16 mouse cellular contexts compared by ENCODE assay signal in genomic region chr10:117803870-117804850, GRCm38 (mm10). TPM values are rescaled to one million over a fixed set of nuclear protein-coding genes. Genes with fewer than 3 reads are reported as not detected.
DNase-seq lines count a peak whose midpoint lies in the region; ATAC-seq and TF ChIP-seq lines count a peak whose summit lies in the region.
"Had no signal": no experiment of that assay in that cellular context is flagged by ENCODE, and none has a peak within 500 bp of the region (broad histone marks: within the 10 kb centered on the region; RNA-seq: fewer than 3 reads in every experiment).

No protein-coding gene starts in this region.

- no peak for TF ChIP-seq CTCF in E14TG2a.4 (conservative IDR thresholded peaks at IDR 0.05; ENCODE audit: low read length)
- TF ChIP-seq CTCF in kidney, adult 2 months (conservative IDR thresholded peaks at IDR 0.05; ENCODE audit: insufficient read depth, insufficient read length, low read depth, low read length), result no peak

- no peaks in the 10 kb centered on the region for H3K36me3 ChIP-seq in midbrain, embryonic 14.5 days (ENCODE audit: control insufficient read depth, insufficient read depth, low read length)
- no peaks in the 10 kb centered on the region for H3K36me3 ChIP-seq in midbrain, embryonic 16.5 days (ENCODE audit: control insufficient read depth, insufficient read depth, low read length)
- no peaks in the 10 kb centered on the region for H3K36me3 ChIP-seq in E14TG2a.4 (ENCODE audit: insufficient read depth, low read length)
- no peaks in the 10 kb centered on the region for H3K36me3 ChIP-seq in liver, embryonic 16.5 days (ENCODE audit: control insufficient read depth, insufficient read depth)
- no peaks in the 10 kb centered on the region for H3K36me3 ChIP-seq in kidney, adult 2 months (ENCODE audit: control insufficient read depth, insufficient read depth, low read length)
- H3K36me3 ChIP-seq: embryonic facial prominence, embryonic 15.5 days; forebrain, embryonic 10.5 days; heart, embryonic 13.5 days had no signal

- ATAC-seq in midbrain, embryonic 14.5 days (ENCODE audit: low FRiP score, low TSS enrichment), result no peak
- ATAC-seq in midbrain, embryonic 16.5 days, result no peak
- peak; percentile 30 for ATAC-seq in activated CD4-positive, CD25-positive, alpha-beta regulatory T cell, adult 4 months
- 0 out of 2 replicates have a peak, but pooled peaks have one; percentile 3 for ATAC-seq in liver, embryonic 16.5 days (ENCODE audit: low read depth)
- ATAC-seq: lung, postnatal 0 days had no signal

- 90% methylated on average over 31 of the region's 31 CpGs for WGBS in midbrain, embryonic 14.5 days
- WGBS in midbrain, embryonic 16.5 days, result 89% methylated on average over 31 of the region's 31 CpGs
- 42% methylated on average over 31 of the region's 31 CpGs for WGBS in liver, embryonic 16.5 days (ENCODE audit: insufficient replicate concordance)
- 75% methylated on average over 31 of the region's 31 CpGs for WGBS in kidney, adult 2 months

- H3K27me3 ChIP-seq in midbrain, embryonic 14.5 days (ENCODE audit: control insufficient read depth, insufficient read depth, low read length), result no peaks in the 10 kb centered on the region
- H3K27me3 ChIP-seq in midbrain, embryonic 16.5 days (ENCODE audit: control insufficient read depth, insufficient read depth, low read depth, low read length), result no peaks in the 10 kb centered on the region
- H3K27me3 ChIP-seq in E14TG2a.4 (ENCODE audit: insufficient read depth, low read length), result no peaks in the 10 kb centered on the region
- H3K27me3 ChIP-seq in liver, embryonic 16.5 days (ENCODE audit: control insufficient read depth, insufficient read depth, low read depth, low read length), result no peaks in the 10 kb centered on the region
- no peaks in the 10 kb centered on the region for H3K27me3 ChIP-seq in kidney, adult 2 months (replicated peaks; ENCODE audit: control insufficient read depth, insufficient read depth, low read length)
- H3K27me3 ChIP-seq: embryonic facial prominence, embryonic 15.5 days; heart, embryonic 13.5 days had no signal

- H3K27ac ChIP-seq in midbrain, embryonic 14.5 days (replicated peaks; ENCODE audit: low read depth, low read length), result no peak overlapping the region
- no peak overlapping the region for H3K27ac ChIP-seq in midbrain, embryonic 16.5 days (ENCODE audit: low read length)
- H3K27ac ChIP-seq in liver, embryonic 16.5 days (ENCODE audit: low read length), result no peak overlapping the region
- no peak overlapping the region for H3K27ac ChIP-seq in kidney, adult 2 months (ENCODE audit: insufficient read depth, low read depth, low read length)
- H3K27ac ChIP-seq: embryonic facial prominence, embryonic 15.5 days; forebrain, embryonic 10.5 days; heart, embryonic 13.5 days; stomach, postnatal 0 days had no signal

- no peak overlapping the region for H3K9ac ChIP-seq in midbrain, embryonic 14.5 days (replicated peaks; ENCODE audit: low read length)
- no peak overlapping the region for H3K9ac ChIP-seq in midbrain, embryonic 16.5 days (ENCODE audit: low read depth, low read length)
- H3K9ac ChIP-seq in liver, embryonic 16.5 days (ENCODE audit: low read depth, low read length), result no peak overlapping the region
- H3K9ac ChIP-seq: embryonic facial prominence, embryonic 15.5 days; heart, embryonic 13.5 days had no signal

- no peak for TF ChIP-seq POLR2A in kidney, adult 2 months (IDR thresholded peaks at IDR 0.05; ENCODE audit: low read depth, low read length)

- H3K4me2 ChIP-seq in midbrain, embryonic 14.5 days (ENCODE audit: low read length), result no peak overlapping the region
- H3K4me2 ChIP-seq in midbrain, embryonic 16.5 days (ENCODE audit: low read length), result no peak overlapping the region
- no peak overlapping the region for H3K4me2 ChIP-seq in liver, embryonic 16.5 days (ENCODE audit: low read depth, low read length)
- H3K4me2 ChIP-seq: embryonic facial prominence, embryonic 15.5 days; heart, embryonic 13.5 days had no signal

- H3K4me3 ChIP-seq in midbrain, embryonic 14.5 days (replicated peaks; ENCODE audit: low read depth, low read length), result no peak overlapping the region
- no peak overlapping the region for H3K4me3 ChIP-seq in midbrain, embryonic 16.5 days (ENCODE audit: low read depth, low read length)
- 0 out of 2 replicates have a peak overlapping the region, but pooled peaks have one; percentile 1 for H3K4me3 ChIP-seq in E14TG2a.4 (replicated peaks; ENCODE audit: low read length)
- no peak overlapping the region for H3K4me3 ChIP-seq in liver, embryonic 16.5 days (ENCODE audit: low read depth, low read length)
- no peak overlapping the region for H3K4me3 ChIP-seq in kidney, adult 2 months (ENCODE audit: insufficient read depth, low read depth, low read length)
- H3K4me3 ChIP-seq: embryonic facial prominence, embryonic 15.5 days; forebrain, embryonic 10.5 days; heart, embryonic 13.5 days had no signal

- H3K4me1 ChIP-seq in midbrain, embryonic 14.5 days (ENCODE audit: control insufficient read depth, insufficient read depth, low read length), result no peaks in the 10 kb centered on the region
- peaks cover 3% of the 10 kb centered on the region; the same call in 1 of the 2 replicates for H3K4me1 ChIP-seq in midbrain, embryonic 16.5 days (ENCODE audit: control insufficient read depth, insufficient read depth, low read length)
- peaks cover 61% of the 10 kb centered on the region for H3K4me1 ChIP-seq in E14TG2a.4 (replicated peaks; ENCODE audit: low read depth, low read length)
- H3K4me1 ChIP-seq in liver, embryonic 16.5 days (ENCODE audit: control insufficient read depth, low read depth, low read length), result no peaks in the 10 kb centered on the region
- H3K4me1 ChIP-seq in kidney, adult 2 months (ENCODE audit: control insufficient read depth, insufficient read depth, low read length), result 0 out of 2 replicates have a peak, but pooled peaks cover 3% of the 10 kb centered on the region

- peak; percentile 4 for DNase-seq in midbrain, embryonic 14.5 days
- DNase-seq in kidney, adult 2 months, result no peak
- DNase-seq in testis, postnatal 10 days (ENCODE audit: low spot score), result no peak
- no peak for DNase-seq in ovary, postnatal 14 days (ENCODE audit: low spot score)
- DNase-seq: cerebellum, adult 9-11 months; gastrocnemius, postnatal 10 days; kidney, adult 9 months had no signal

- no peaks in the 10 kb centered on the region for H3K9me3 ChIP-seq in midbrain, embryonic 14.5 days (ENCODE audit: control insufficient read depth, low read length)
- H3K9me3 ChIP-seq in midbrain, embryonic 16.5 days (replicated peaks; ENCODE audit: control insufficient read depth, low read length, poor library complexity, severe bottlenecking), result no peaks in the 10 kb centered on the region
- H3K9me3 ChIP-seq in E14TG2a.4 (ENCODE audit: low read length), result no peaks in the 10 kb centered on the region
- H3K9me3 ChIP-seq in liver, embryonic 16.5 days (replicated peaks; ENCODE audit: control insufficient read depth, low read length), result no peaks in the 10 kb centered on the region
- H3K9me3 ChIP-seq: embryonic facial prominence, embryonic 15.5 days; forebrain, embryonic 10.5 days; heart, embryonic 13.5 days had no signal

RNA-seq across cellular contexts. Expression of gene Nup107, which starts 11.7 kb away (rescaled TPM):
- 29.0 and 45.2 TPM in 2 replicates for polyA plus RNA-seq in midbrain, embryonic 14.5 days (2014; fragmentation: Nextera tagmentation; extraction: Ambion mirVana)
- 29.4 and 34.9 TPM in 2 replicates for polyA plus RNA-seq in midbrain, embryonic 16.5 days (2015; fragmentation: Nextera tagmentation; extraction: Ambion mirVana)
- polyA plus RNA-seq in activated CD4-positive, CD25-positive, alpha-beta regulatory T cell, adult 4 months (2017; shearing (Covaris generic)), result 10 to 100 TPM; 45.3 to 51.8 TPM
- 30.0 and 30.3 TPM in 2 replicates for polyA plus RNA-seq in liver, embryonic 16.5 days (2015; fragmentation: Nextera tagmentation; extraction: Ambion mirVana)
- polyA plus RNA-seq in kidney, adult 2 months (2012; rRNA removed), result 3.7 and 4.6 TPM in 2 replicates

RNA-seq across cellular contexts. Expression of gene Rap1b, which starts 41.7 kb away (rescaled TPM):
- polyA plus RNA-seq in midbrain, embryonic 14.5 days (2014; fragmentation: Nextera tagmentation; extraction: Ambion mirVana), result 156 and 185 TPM in 2 replicates
- polyA plus RNA-seq in midbrain, embryonic 16.5 days (2015; fragmentation: Nextera tagmentation; extraction: Ambion mirVana), result 171 and 179 TPM in 2 replicates
- 100 to 1,000 TPM in 1 of 2 experiments, 10 to 100 TPM in 1; 83.0 to 107 TPM for polyA plus RNA-seq in activated CD4-positive, CD25-positive, alpha-beta regulatory T cell, adult 4 months (2017; shearing (Covaris generic))
- polyA plus RNA-seq in liver, embryonic 16.5 days (2015; fragmentation: Nextera tagmentation; extraction: Ambion mirVana), result 87.0 and 91.8 TPM in 2 replicates
- 23.2 and 38.2 TPM in 2 replicates for polyA plus RNA-seq in kidney, adult 2 months (2012; rRNA removed)

RNA-seq across cellular contexts. Expression of gene Slc35e3, which starts 58.0 kb away (rescaled TPM):
- 22.5 and 26.5 TPM in 2 replicates for polyA plus RNA-seq in midbrain, embryonic 14.5 days (2014; fragmentation: Nextera tagmentation; extraction: Ambion mirVana)
- 34.4 and 34.8 TPM in 2 replicates for polyA plus RNA-seq in midbrain, embryonic 16.5 days (2015; fragmentation: Nextera tagmentation; extraction: Ambion mirVana)
- polyA plus RNA-seq in activated CD4-positive, CD25-positive, alpha-beta regulatory T cell, adult 4 months (2017; shearing (Covaris generic)), result 1 to 10 TPM; 1.7 TPM
- polyA plus RNA-seq in liver, embryonic 16.5 days (2015; fragmentation: Nextera tagmentation; extraction: Ambion mirVana), result 2.3 and 2.5 TPM in 2 replicates
- polyA plus RNA-seq in kidney, adult 2 months (2012; rRNA removed), result 37.1 and 39.1 TPM in 2 replicates

Comparison
In these comparisons a context has a peak if more than half of its experiments do, and no peak if none do; other contexts are left out.
1. ATAC-seq: peak in activated CD4-positive, CD25-positive, alpha-beta regulatory T cell, adult 4 months (single experiment) and liver, embryonic 16.5 days (single experiment); none in midbrain, embryonic 14.5 days (single experiment) and midbrain, embryonic 16.5 days (single experiment).